Mouse (Mus musculus): ENCODE results near the gene Tnip1. TPM values are rescaled to one million over a fixed set of nuclear protein-coding genes. Genes with fewer than 3 reads are reported as not detected.

Tnip1 gene
- polyA plus RNA-seq, 1 experiment: 20.6 TPM

GRCm38 (mm10) chr11:54929744-54930143 is 33.0 kb downstream of the Tnip1 start:
- H3K36me3 ChIP-seq (ENCODE audit: control insufficient read depth, insufficient read depth, low read length): no peaks in the 10 kb centered on the region; the same call in 1 of the 2 replicates
- H3K27me3 ChIP-seq (replicated peaks; ENCODE audit: control insufficient read depth, insufficient read depth, low read length): no peaks in the 10 kb centered on the region
- no peak overlapping the region for H3K4me3 ChIP-seq (ENCODE audit: insufficient read depth, low read depth, low read length)
- WGBS: 88% methylated on average over 8 of the region's 8 CpGs
- no peak overlapping the region for H3K27ac ChIP-seq (ENCODE audit: insufficient read depth, low read depth, low read length)
- H3K4me1 ChIP-seq (ENCODE audit: control insufficient read depth, insufficient read depth, low read length): no peaks in the 10 kb centered on the region
- TF ChIP-seq CTCF (conservative IDR thresholded peaks at IDR 0.05; ENCODE audit: insufficient read depth, insufficient read length, low read depth, low read length): no peak
- TF ChIP-seq POLR2A (IDR thresholded peaks at IDR 0.05; ENCODE audit: low read depth, low read length): no peak
- DNase-seq: no peak

DNA sequence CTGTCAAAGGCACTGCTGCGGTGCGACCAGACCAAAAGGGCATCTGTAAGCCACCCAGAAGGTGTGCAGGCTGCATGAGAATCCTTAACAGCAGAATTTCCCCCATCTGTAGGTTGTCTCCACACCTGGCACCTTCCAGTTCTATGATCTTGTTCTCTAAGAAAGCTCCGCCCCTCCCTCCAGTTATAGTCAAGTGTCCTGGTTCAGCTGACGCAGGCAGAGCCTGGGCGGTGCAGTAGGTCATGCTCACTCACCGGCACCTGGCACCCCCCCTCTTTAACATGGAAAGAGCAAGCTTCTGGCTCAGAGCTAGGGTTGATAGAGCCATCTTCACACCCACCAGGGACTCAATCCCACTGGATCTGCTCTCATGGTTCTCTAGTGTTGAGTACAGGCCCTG is 33.4 kb downstream of the Tnip1 start:
- DNase-seq: no peak
- WGBS: 86% methylated on average over 6 of the region's 6 CpGs
- Histone ChIP-seq H3K27ac (ENCODE audit: insufficient read depth, low read depth, low read length) (no peak overlapping the region), H3K36me3 (ENCODE audit: control insufficient read depth, insufficient read depth, low read length) (no peaks in the 10 kb centered on the region; the same call in 1 of the 2 replicates), H3K4me1 (ENCODE audit: control insufficient read depth, insufficient read depth, low read length) (no peaks in the 10 kb centered on the region), H3K4me3 (ENCODE audit: insufficient read depth, low read depth, low read length) (no peak overlapping the region), H3K27me3 (replicated peaks; ENCODE audit: control insufficient read depth, insufficient read depth, low read length) (no peaks in the 10 kb centered on the region)
- TF ChIP-seq POLR2A (IDR thresholded peaks at IDR 0.05; ENCODE audit: low read depth, low read length): no peak
- TF ChIP-seq CTCF (conservative IDR thresholded peaks at IDR 0.05; ENCODE audit: insufficient read depth, insufficient read length, low read depth, low read length): no peak

DNA sequence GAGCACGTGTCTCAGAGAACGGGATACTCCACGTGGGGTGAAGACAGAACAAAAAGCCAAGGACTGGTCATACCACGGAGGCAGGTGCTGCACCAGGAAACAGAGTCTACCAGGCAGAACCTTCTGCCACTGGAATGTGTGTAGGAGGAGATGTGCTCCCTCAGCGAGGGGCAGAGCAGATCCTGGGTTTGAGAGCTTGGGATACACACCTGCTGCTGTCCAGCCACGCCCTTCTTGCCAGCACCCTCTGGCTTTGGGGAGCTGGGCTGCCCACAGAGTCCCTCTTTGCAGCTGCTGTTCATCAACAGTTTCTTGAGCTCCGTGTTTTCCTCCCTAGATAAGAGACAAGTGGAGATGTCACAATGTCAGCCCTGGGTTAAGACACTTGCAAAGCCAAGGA is 33.8 kb downstream of the Tnip1 start:
- 70% methylated on average over 7 of the region's 7 CpGs for whole genome bisulfite sequencing
- no peaks in the 10 kb centered on the region for H3K4me1 ChIP-seq (ENCODE audit: control insufficient read depth, insufficient read depth, low read length)
- no peak for DNase-seq
- H3K4me3 ChIP-seq (ENCODE audit: insufficient read depth, low read depth, low read length): no peak overlapping the region
- TF ChIP-seq CTCF (conservative IDR thresholded peaks at IDR 0.05; ENCODE audit: insufficient read depth, insufficient read length, low read depth, low read length): no peak
- no peak for TF ChIP-seq POLR2A (IDR thresholded peaks at IDR 0.05; ENCODE audit: low read depth, low read length)
- H3K27ac ChIP-seq (ENCODE audit: insufficient read depth, low read depth, low read length): no peak overlapping the region
- H3K27me3 ChIP-seq (replicated peaks; ENCODE audit: control insufficient read depth, insufficient read depth, low read length): no peaks in the 10 kb centered on the region
- no peaks in the 10 kb centered on the region; the same call in 1 of the 2 replicates for H3K36me3 ChIP-seq (ENCODE audit: control insufficient read depth, insufficient read depth, low read length)

DNA sequence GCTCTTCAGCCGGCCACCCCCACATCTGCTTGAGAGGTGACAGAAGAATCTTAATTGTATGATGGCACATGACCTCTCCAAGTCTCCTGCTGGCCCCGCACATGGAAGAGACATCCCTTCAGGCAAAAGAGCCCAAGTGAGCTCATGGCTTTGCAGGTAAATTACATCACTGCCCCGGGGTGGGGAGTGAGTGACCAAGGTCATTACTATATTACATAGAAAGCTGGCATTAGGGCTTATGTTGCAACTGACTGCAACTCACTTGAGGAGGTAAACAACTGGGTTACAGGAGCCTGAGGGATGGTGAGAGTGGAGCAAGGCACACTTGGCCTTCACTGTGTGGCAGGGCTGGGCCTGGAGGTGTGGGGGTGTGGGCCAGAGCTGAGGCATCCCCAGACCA is 34.5 kb downstream of the Tnip1 start:
- Histone ChIP-seq H3K27me3 (replicated peaks; ENCODE audit: control insufficient read depth, insufficient read depth, low read length) (no peaks in the 10 kb centered on the region), H3K4me3 (ENCODE audit: insufficient read depth, low read depth, low read length) (no peak overlapping the region), H3K27ac (ENCODE audit: insufficient read depth, low read depth, low read length) (no peak overlapping the region), H3K36me3 (ENCODE audit: control insufficient read depth, insufficient read depth, low read length) (no peaks in the 10 kb centered on the region; the same call in 1 of the 2 replicates), H3K4me1 (ENCODE audit: control insufficient read depth, insufficient read depth, low read length) (no peaks in the 10 kb centered on the region)
- DNase-seq: no peak
- 85% methylated on average over 3 of the region's 3 CpGs for WGBS
- TF ChIP-seq POLR2A (IDR thresholded peaks at IDR 0.05; ENCODE audit: low read depth, low read length): no peak
- TF ChIP-seq CTCF (conservative IDR thresholded peaks at IDR 0.05; ENCODE audit: insufficient read depth, insufficient read length, low read depth, low read length): no peak

- no peaks in the 10 kb centered on the region for H3K27me3 ChIP-seq (replicated peaks; ENCODE audit: control insufficient read depth, insufficient read depth, low read length)
- WGBS: 75% methylated on average over 14 of the region's 14 CpGs
- H3K36me3 ChIP-seq (ENCODE audit: control insufficient read depth, insufficient read depth, low read length): no peaks in the 10 kb centered on the region; the same call in 1 of the 2 replicates
- peak; percentile 78 for DNase-seq
- no peak overlapping the region for H3K27ac ChIP-seq (ENCODE audit: insufficient read depth, low read depth, low read length)
- H3K4me1 ChIP-seq (ENCODE audit: control insufficient read depth, insufficient read depth, low read length): no peaks in the 10 kb centered on the region; the same call in 1 of the 2 replicates
- TF ChIP-seq CTCF (conservative IDR thresholded peaks at IDR 0.05; ENCODE audit: insufficient read depth, insufficient read length, low read depth, low read length): peak; percentile 92
- TF ChIP-seq POLR2A (IDR thresholded peaks at IDR 0.05; ENCODE audit: low read depth, low read length): no peak
- H3K4me3 ChIP-seq (ENCODE audit: insufficient read depth, low read depth, low read length): no peak overlapping the region
Observed at GRCm38 (mm10) chr11:54927346-54928140, 35.2 kb downstream of the Tnip1 start.

GRCm38 (mm10) chr11:54924145-54924544 is 38.6 kb downstream of the Tnip1 start:
- WGBS: 87% methylated on average over 14 of the region's 14 CpGs
- Histone ChIP-seq H3K4me1 (ENCODE audit: control insufficient read depth, insufficient read depth, low read length) (peaks cover 17% of the 10 kb centered on the region), H3K27me3 (replicated peaks; ENCODE audit: control insufficient read depth, insufficient read depth, low read length) (no peaks in the 10 kb centered on the region), H3K4me3 (ENCODE audit: insufficient read depth, low read depth, low read length) (no peak overlapping the region), H3K27ac (ENCODE audit: insufficient read depth, low read depth, low read length) (no peak overlapping the region), H3K36me3 (ENCODE audit: control insufficient read depth, insufficient read depth, low read length) (no peaks in the 10 kb centered on the region; the same call in 1 of the 2 replicates)
- no peak for DNase-seq
- TF ChIP-seq CTCF (conservative IDR thresholded peaks at IDR 0.05; ENCODE audit: insufficient read depth, insufficient read length, low read depth, low read length): no peak
- no peak for TF ChIP-seq POLR2A (IDR thresholded peaks at IDR 0.05; ENCODE audit: low read depth, low read length)

DNA sequence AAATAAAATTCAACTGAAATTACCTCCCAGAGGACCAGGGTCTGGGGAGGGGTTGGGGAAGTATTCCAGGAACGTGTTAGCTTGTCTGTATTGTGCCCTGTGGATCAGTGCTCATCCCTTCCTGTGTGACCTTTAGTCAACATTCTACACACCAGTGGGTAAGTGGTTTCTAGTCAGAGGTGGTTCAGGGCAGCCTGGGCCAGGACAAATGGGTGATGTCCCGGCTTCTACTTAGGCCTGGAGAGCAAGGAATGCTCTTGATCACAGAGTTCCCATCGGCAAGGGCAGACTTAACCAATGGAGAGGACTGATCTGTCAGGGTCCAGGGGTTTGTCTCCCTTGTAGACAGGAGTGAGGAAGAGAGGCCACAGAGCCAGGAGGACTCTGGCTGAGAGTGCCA is 40.2 kb downstream of the Tnip1 start:
- no peak for TF ChIP-seq CTCF (conservative IDR thresholded peaks at IDR 0.05; ENCODE audit: insufficient read depth, insufficient read length, low read depth, low read length)
- TF ChIP-seq POLR2A (IDR thresholded peaks at IDR 0.05; ENCODE audit: low read depth, low read length): no peak
- H3K4me1 ChIP-seq (ENCODE audit: control insufficient read depth, insufficient read depth, low read length): peaks cover 17% of the 10 kb centered on the region
- WGBS: 49% methylated on average over 3 of the region's 3 CpGs
- DNase-seq: peak; percentile 62
- H3K4me3 ChIP-seq (ENCODE audit: insufficient read depth, low read depth, low read length): no peak overlapping the region
- H3K27me3 ChIP-seq (replicated peaks; ENCODE audit: control insufficient read depth, insufficient read depth, low read length): no peaks in the 10 kb centered on the region
- peak overlapping the region; percentile 29; the same call in 1 of the 2 replicates for H3K27ac ChIP-seq (ENCODE audit: insufficient read depth, low read depth, low read length)
- peaks cover 5% of the 10 kb centered on the region; the same call in 1 of the 2 replicates for H3K36me3 ChIP-seq (ENCODE audit: control insufficient read depth, insufficient read depth, low read length)
